Mouse (Mus musculus) liver, embryonic 13.5 days (tissue): Measurements from ENCODE around the gene Pnmal2. TPM values are rescaled to one million over a fixed set of nuclear protein-coding genes. Genes with fewer than 3 reads are reported as not detected.

ENCODE experiments used
- ATAC-seq: fragments of 200-750 bp; cut with Nextera tagmentation; 2 replicates; pipeline ENCODE4 v1.8.0; 2017; ENCODE audit warnings: low read depth, mild to moderate bottlenecking, moderate number of reproducible peaks, moderate library complexity
- DNase-seq: peaks from one replicate; pipeline ENCODE4 v3.0.0; 2022
- H3K27ac ChIP-seq: fragments of 300-500 bp; sonication (generic); 2 replicates; pipeline ENCODE4 v1.5.1; 2015; ENCODE audit warnings: moderate library complexity, mild to moderate bottlenecking, inconsistent platforms
- H3K27me3 ChIP-seq: fragments of 300-500 bp; sonication (generic); 2 replicates; pipeline ENCODE4 v1.6.1; 2015; ENCODE audit warnings: mild to moderate bottlenecking, inconsistent platforms
- H3K36me3 ChIP-seq: fragments of 300-500 bp; sonication (generic); 2 replicates; pipeline ENCODE4 v1.6.1; 2015; ENCODE audit warnings: mild to moderate bottlenecking, inconsistent platforms
- H3K4me1 ChIP-seq: fragments of 300-500 bp; sonication (generic); replicated peaks from 2 replicates; pipeline ENCODE4 v1.6.1; 2015; ENCODE audit warnings: inconsistent platforms
- H3K4me2 ChIP-seq: fragments of 300-500 bp; sonication (generic); 2 replicates; pipeline ENCODE4 v1.6.1; 2015; ENCODE audit warnings: inconsistent platforms, mild to moderate bottlenecking, moderate library complexity
- H3K4me3 ChIP-seq: fragments of 300-500 bp; sonication (generic); replicated peaks from 2 replicates; pipeline ENCODE4 v1.5.1; 2015; ENCODE audit warnings: mild to moderate bottlenecking, inconsistent platforms
- H3K9ac ChIP-seq: fragments of 300-500 bp; sonication (generic); 2 replicates; pipeline ENCODE4 v1.6.1; 2015; ENCODE audit warnings: mild to moderate bottlenecking, inconsistent platforms
- H3K9me3 ChIP-seq: fragments of 300-500 bp; sonication (generic); replicated peaks from 2 replicates; pipeline ENCODE4 v1.6.1; 2016; ENCODE audit warnings: inconsistent platforms
- WGBS: fragments of 180-500 bp; shearing (Covaris S2); methylation state at CpG from one replicate; pipeline ENCODE4 v1.1.7; 2015; ENCODE audit not compliant: insufficient replicate concordance; 5-methylcytosine and 5-hydroxymethylcytosine counted together
- polyA plus RNA-seq: library from polyadenylated mRNA; unstranded; fragments of >200 nt; fragmentation: Nextera tagmentation; extraction: Ambion mirVana; gene quantifications from 2 replicates; pipeline ENCODE4 v1.2.1, GENCODE M21; 2015

Gene Pnmal2
- polyA plus RNA-seq: 0.34 and 0.61 TPM in 2 replicates

DNA sequence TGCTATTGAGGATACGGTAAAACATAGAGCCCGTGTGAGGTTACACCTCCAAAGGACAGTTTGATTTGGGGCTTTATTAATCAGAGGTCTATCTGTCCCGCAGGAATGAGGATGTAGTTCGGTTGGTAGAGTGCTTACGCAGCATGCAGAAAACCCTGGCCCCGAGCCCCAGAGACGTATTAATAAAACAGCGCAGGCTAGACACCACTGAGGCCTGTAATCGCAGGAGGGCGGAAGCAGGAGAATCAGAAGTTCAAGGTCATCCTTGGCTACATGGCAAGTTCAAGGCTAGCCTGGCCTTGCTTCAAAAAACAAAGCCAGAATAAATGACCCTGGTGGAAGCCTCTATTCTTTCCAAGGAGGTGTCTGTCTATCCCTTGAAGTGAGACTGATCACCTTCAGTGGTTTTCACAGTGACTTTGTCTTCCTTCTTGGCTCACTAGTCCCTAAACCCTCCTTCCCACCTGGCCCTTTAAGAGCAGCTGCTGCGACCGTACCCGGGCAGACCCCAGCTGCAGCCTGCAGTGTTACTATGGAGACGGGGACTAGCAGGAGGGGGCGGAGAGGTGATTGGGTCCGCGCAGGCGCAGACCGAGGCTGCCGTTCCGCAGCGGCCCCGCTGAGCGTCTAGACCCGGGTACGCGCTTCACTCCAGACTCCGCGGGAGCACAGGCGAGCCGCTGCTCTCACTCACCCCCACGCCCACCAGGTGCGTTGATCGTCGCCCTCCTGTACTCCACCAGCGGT, at the start of gene Pnmal2:
Gene Pnmal2, plus strand, starts transcription at position 622 of the 747 bp plus-strand sequence.
- H3K27ac ChIP-seq: no peak within 1 kb of the TSS
- ATAC-seq (peak; percentile 34; the same call in 1 of the 2 replicates), DNase-seq (no peak)
- H3K4me2 ChIP-seq: peak within 1 kb of the TSS; percentile 65
- H3K36me3 ChIP-seq: no peaks in the 10 kb centered on the region
- peaks cover 88% of the 10 kb centered on the region for H3K27me3 ChIP-seq
- WGBS: 16% methylated on average over 36 of the region's 36 CpGs
- H3K9ac ChIP-seq: peak within 1 kb of the TSS; percentile 48; the same call in 1 of the 2 replicates
- no peaks in the 10 kb centered on the region for H3K9me3 ChIP-seq
- peaks cover 17% of the 10 kb centered on the region; the same call in 1 of the 2 replicates for H3K4me1 ChIP-seq
- peak within 1 kb of the TSS; percentile 54 for H3K4me3 ChIP-seq

DNA sequence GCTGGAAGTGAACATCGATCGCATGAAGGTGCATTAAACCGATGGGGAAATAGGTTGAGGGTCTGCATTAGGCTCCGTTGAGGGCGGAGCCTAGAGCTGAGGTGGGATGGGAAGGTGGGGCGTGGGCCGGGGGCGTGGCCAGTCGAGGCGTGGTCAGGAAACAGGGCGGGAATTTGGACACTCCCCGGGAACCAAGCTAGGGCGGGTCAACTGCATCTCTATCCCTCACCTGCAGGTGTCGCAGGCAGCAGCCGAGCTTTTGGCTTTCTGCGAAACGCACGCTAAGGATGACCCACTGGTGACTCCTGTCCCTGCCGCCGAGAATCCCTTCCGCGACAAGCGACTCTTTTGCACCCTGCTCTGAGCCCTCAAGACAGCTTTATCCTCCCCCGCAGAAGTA, 49.5 kb upstream of the Pnmal2 start:
- Histone ChIP-seq H3K27ac (no peak overlapping the region), H3K4me1 (peaks cover 27% of the 10 kb centered on the region), H3K4me2 (peak overlapping the region; percentile 45), H3K9ac (no peak overlapping the region), H3K4me3 (0 out of 2 replicates have a peak overlapping the region, but pooled peaks have one; percentile 4), H3K27me3 (peaks cover 62% of the 10 kb centered on the region), H3K36me3 (no peaks in the 10 kb centered on the region), H3K9me3 (no peaks in the 10 kb centered on the region)
- 2% methylated on average over 24 of the region's 24 CpGs for WGBS
- ATAC-seq: 0 out of 2 replicates have a peak, but pooled peaks have one; percentile 4
- no peak for DNase-seq

DNA sequence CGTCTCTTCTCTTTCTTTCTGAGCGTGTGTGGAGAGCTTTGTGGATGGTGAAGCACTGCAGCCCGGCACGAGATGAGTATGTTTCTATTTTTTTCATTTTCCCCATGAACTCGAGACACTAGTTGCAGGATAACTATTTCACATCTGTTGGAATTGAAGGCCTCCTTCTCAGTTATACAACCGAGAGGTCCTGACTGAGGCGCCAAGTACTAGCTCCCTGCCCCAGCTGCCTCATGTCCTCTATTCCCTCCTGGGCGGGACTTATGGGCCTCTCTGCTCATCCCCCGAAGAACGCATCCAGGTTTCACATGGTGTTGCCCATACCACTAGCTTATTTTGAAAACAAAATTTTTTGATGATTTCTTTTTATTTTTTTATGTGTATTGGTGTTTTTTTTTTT, 49.0 kb upstream of the Pnmal2 start:
- Histone ChIP-seq H3K36me3 (no peaks in the 10 kb centered on the region), H3K4me3 (no peak overlapping the region), H3K9me3 (no peaks in the 10 kb centered on the region), H3K4me1 (peaks cover 29% of the 10 kb centered on the region), H3K4me2 (peak overlapping the region; percentile 45), H3K27ac (no peak overlapping the region), H3K27me3 (peaks cover 59% of the 10 kb centered on the region), H3K9ac (no peak overlapping the region)
- DNase-seq: no peak
- WGBS: 30% methylated on average over 10 of the region's 10 CpGs
- ATAC-seq: no peak

DNA sequence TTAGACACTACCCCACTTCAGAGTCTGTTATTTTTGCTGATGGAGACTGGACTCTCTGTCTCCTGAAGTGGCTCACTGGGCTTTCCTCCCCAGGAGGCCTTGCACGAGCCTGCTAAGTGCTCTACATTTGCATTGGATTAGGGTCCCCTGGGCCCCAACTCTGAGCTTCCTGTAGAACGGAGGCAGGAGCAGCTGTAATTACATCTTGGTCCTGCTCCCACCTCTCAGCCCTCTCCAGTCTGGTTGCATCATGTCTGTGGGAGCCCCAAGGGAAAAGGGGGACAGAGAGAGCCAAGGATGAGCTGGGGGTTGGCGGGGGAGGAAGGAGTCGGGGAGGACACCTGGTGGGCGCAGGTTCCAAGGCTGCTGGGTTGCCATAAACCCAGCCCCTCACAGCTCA, 44.0 kb upstream of the Pnmal2 start:
- H3K36me3 ChIP-seq: no peaks in the 10 kb centered on the region
- no peak overlapping the region for H3K9ac ChIP-seq
- H3K4me3 ChIP-seq: no peak overlapping the region
- no peak overlapping the region for H3K4me2 ChIP-seq
- peaks cover 16% of the 10 kb centered on the region for H3K27me3 ChIP-seq
- H3K27ac ChIP-seq: no peak overlapping the region
- WGBS: 56% methylated on average over 5 of the region's 5 CpGs
- H3K4me1 ChIP-seq: peaks cover 30% of the 10 kb centered on the region
- no peaks in the 10 kb centered on the region for H3K9me3 ChIP-seq
- no peak for ATAC-seq
- DNase-seq: no peak

DNA sequence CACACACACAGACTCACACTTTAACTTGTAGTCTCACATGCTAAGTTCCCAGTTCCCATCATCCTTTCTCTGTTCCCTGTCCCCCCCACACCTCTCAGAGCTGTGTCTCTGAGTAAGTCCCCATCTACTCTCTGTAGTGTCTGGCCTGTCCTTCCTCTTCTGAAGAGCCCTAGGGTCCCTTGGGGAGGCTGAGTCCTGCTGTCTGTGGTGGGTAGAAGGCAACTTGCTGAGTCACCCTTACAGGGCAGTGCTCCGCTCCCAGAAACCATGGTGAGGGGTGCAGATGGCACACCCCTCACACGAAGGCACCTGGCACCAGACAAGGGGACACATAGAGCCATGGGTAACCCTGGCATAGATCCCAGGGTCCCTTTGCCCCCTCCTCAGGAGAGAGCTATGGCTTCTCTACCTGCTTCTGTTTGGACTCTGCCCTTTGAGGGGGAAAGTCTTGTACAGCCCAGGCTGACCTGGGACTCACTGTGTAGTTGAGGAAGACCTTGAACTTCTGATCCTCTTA, 41.0 kb upstream of the Pnmal2 start:
- no peak for DNase-seq
- H3K9me3 ChIP-seq: no peaks in the 10 kb centered on the region
- 27% methylated on average over 2 of the region's 2 CpGs for WGBS
- H3K36me3 ChIP-seq: no peaks in the 10 kb centered on the region
- H3K27ac ChIP-seq: no peak overlapping the region
- H3K4me3 ChIP-seq: no peak overlapping the region
- H3K9ac ChIP-seq: no peak overlapping the region
- no peak for ATAC-seq
- H3K4me2 ChIP-seq: no peak overlapping the region
- H3K27me3 ChIP-seq: peaks cover 31% of the 10 kb centered on the region
- peaks cover 54% of the 10 kb centered on the region for H3K4me1 ChIP-seq

DNA sequence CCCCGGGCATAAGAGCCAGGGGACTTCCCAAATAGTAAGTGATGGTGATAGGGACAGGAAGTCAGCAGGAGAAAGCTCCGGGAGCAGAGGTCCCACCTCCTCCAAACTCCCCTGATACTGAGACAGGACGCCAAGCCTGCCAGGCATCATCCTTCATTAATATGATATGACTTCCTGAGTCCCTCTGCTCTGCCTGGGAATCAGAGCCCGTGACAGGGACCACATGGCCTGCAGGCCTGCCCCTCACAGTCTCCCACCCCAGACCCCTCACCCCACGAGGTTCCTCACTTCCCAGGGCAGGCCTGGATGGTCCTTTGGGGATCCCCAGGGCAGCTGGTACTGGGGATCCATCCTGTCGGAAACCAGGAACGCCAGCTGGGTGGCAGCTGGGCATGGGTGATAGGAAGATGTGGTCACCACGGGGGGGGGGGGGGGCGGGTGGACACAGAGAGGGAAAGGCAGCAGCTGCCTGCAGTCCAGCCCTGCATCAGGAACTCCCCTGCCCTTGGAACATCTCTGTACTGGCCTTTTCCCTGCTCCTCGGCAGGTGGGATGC, 40.3 kb upstream of the Pnmal2 start:
- no peaks in the 10 kb centered on the region for H3K36me3 ChIP-seq
- WGBS: 31% methylated on average over 9 of the region's 10 CpGs
- H3K4me2 ChIP-seq: no peak overlapping the region
- H3K27ac ChIP-seq: no peak overlapping the region
- no peak overlapping the region for H3K4me3 ChIP-seq
- no peaks in the 10 kb centered on the region for H3K9me3 ChIP-seq
- peaks cover 37% of the 10 kb centered on the region for H3K27me3 ChIP-seq
- peaks cover 60% of the 10 kb centered on the region for H3K4me1 ChIP-seq
- DNase-seq (no peak), ATAC-seq (no peak)
- no peak overlapping the region for H3K9ac ChIP-seq

DNA sequence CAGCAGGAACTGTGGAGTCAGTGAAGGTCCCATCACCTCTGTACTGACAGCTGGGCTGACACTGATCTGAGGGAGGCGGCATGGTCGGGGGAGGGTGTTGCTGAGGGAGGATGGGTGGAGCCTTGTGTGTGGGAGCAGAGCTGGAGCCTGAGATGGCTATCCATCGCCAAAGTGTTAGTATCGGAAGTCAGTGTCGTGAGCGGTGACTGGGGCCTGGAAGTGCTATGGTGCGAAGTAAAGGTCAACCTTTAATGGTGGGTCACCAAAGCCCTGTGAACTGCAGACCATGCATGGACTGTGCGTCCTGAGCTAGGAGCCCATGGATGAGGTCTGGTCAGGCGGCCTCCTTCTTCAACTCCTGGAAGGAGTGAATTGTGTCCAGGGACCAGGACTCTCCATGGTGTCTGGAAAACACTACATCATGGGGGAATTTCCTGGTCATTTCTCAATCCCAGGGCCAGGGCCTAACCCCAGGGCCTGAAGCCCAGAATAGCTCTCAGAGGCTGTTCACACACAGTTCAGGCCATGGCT, 38.9 kb upstream of the Pnmal2 start:
- WGBS: 23% methylated on average over 9 of the region's 9 CpGs
- peaks cover 64% of the 10 kb centered on the region for H3K4me1 ChIP-seq
- ATAC-seq (peak; percentile 45; the same call in 1 of the 2 replicates), DNase-seq (no peak)
- H3K9me3 ChIP-seq: no peaks in the 10 kb centered on the region
- H3K27me3 ChIP-seq: peaks cover 38% of the 10 kb centered on the region
- H3K36me3 ChIP-seq: no peaks in the 10 kb centered on the region
- no peak overlapping the region for H3K9ac ChIP-seq
- H3K4me2 ChIP-seq: no peak overlapping the region
- H3K4me3 ChIP-seq: no peak overlapping the region
- H3K27ac ChIP-seq: no peak overlapping the region

DNA sequence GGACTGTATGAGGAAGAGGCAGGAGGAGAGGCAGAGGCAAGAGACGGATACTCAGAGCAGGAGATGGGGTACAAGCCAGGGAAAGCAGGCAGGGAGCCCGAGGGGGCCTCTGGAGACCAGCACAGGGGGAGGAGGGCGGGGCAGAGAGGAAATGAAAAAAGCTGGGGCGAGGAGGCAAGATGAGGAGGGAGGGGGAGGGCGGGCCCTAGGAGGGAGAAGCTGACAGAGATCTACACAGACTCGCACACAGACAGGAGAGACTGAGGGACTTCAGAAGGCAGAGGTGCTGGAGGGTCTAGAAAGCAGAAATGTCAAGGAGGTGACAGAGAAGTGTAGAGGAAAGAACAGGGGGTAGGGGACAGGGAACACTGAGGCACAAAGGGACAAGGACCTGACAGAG, 38.2 kb upstream of the Pnmal2 start, which contains the start of gene Ptgir:
Gene Ptgir, plus strand, starts transcription at position 210 of the 400 bp plus-strand sequence.
- Histone ChIP-seq H3K27me3 (peaks cover 35% of the 10 kb centered on the region), H3K9ac (no peak within 1 kb of the TSS), H3K9me3 (no peaks in the 10 kb centered on the region), H3K36me3 (no peaks in the 10 kb centered on the region), H3K4me3 (no peak within 1 kb of the TSS), H3K4me2 (0 out of 2 replicates have a peak within 1 kb of the TSS, but pooled peaks have one; percentile 8), H3K4me1 (peaks cover 63% of the 10 kb centered on the region), H3K27ac (no peak within 1 kb of the TSS)
- ATAC-seq: no peak
- 5% methylated on average over 6 of the region's 6 CpGs for WGBS
- DNase-seq: no peak

DNA sequence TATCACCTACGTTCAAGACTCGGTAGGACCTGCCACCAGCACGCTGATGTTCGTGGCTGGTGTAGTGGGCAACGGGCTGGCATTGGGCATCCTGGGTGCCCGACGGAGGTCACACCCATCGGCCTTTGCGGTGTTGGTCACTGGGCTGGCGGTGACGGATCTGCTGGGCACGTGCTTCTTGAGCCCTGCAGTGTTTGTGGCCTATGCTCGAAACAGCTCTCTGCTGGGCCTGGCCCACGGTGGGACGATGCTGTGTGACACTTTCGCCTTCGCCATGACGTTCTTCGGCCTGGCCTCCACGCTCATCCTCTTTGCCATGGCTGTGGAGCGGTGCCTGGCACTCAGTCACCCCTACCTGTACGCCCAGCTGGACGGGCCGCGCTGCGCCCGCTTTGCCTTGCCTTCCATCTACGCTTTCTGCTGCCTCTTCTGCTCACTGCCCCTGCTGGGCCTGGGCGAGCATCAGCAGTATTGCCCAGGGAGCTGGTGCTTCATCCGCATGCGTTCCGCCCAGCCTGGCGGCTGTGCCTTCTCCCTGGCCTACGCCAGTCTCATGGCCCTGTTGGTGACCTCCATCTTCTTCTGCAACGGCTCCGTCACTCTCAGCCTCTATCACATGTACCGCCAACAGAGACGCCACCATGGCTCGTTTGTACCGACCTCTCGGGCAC, 37.5 kb upstream of the Pnmal2 start:
- DNase-seq (no peak), ATAC-seq (no peak)
- H3K9ac ChIP-seq: no peak overlapping the region
- H3K4me2 ChIP-seq: 0 out of 2 replicates have a peak overlapping the region, but pooled peaks have one; percentile 8
- H3K4me3 ChIP-seq: no peak overlapping the region
- 81% methylated on average over 41 of the region's 41 CpGs for WGBS
- no peak overlapping the region for H3K27ac ChIP-seq
- H3K36me3 ChIP-seq: no peaks in the 10 kb centered on the region
- H3K9me3 ChIP-seq: no peaks in the 10 kb centered on the region
- peaks cover 60% of the 10 kb centered on the region for H3K4me1 ChIP-seq
- peaks cover 35% of the 10 kb centered on the region for H3K27me3 ChIP-seq

DNA sequence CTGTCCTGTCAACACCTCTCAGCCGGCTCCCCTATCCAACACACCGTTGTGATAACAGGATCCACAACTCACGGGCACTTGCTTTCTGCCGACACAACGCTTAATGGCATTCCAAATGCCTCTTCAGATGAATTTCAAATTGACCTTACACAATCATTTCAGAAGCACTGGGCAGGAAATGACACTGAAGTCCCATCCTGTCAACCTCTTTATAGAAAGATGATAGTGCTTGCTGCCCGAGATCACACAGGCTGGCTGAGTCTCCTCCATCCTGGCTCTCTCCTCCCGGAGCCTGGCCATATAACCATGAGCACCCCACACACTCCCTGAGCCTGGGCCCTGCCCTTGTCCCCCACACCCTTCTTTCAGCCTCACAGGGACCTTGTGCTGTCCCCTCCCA, 36.6 kb upstream of the Pnmal2 start:
- 39% methylated on average over 7 of the region's 7 CpGs for WGBS
- Histone ChIP-seq H3K4me3 (0 out of 2 replicates have a peak overlapping the region, but pooled peaks have one; percentile 12), H3K4me1 (peaks cover 58% of the 10 kb centered on the region)

DNA sequence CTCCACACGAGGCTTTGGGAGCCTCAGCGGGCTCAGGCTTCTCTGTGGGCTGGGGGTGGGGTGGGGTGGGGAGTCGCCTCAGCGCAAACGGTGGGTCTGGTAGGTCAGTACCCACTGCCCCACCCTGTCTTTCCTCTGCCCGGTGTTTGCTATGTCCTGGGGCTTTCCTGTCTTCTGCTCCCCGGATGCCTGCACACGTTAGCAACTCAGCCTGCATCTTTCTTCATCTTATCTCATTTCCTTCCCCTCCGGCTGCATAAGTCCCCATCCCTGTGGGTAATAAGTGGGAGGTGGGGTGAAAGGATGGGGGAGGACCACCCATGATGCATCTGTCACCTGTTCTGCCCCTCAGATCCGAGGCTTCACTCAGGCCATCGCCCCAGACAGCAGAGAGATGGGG, 36.1 kb upstream of the Pnmal2 start:
- H3K4me2 ChIP-seq: peak overlapping the region; percentile 21; the same call in 1 of the 2 replicates
- H3K9ac ChIP-seq: no peak overlapping the region
- ATAC-seq (no peak), DNase-seq (no peak)
- WGBS: 5% methylated on average over 11 of the region's 11 CpGs
- H3K27me3 ChIP-seq: peaks cover 35% of the 10 kb centered on the region
- H3K9me3 ChIP-seq: no peaks in the 10 kb centered on the region
- H3K4me1 ChIP-seq: peaks cover 58% of the 10 kb centered on the region
- no peak overlapping the region for H3K27ac ChIP-seq
- H3K36me3 ChIP-seq: no peaks in the 10 kb centered on the region
- H3K4me3 ChIP-seq: 0 out of 2 replicates have a peak overlapping the region, but pooled peaks have one; percentile 12

More for the DNA sequence above, 36.6 kb upstream of the Pnmal2 start:
- Histone ChIP-seq H3K27ac (no peak overlapping the region), H3K27me3 (peaks cover 35% of the 10 kb centered on the region), H3K9me3 (no peaks in the 10 kb centered on the region), H3K36me3 (no peaks in the 10 kb centered on the region), H3K4me2 (peak overlapping the region; percentile 21; the same call in 1 of the 2 replicates), H3K9ac (no peak overlapping the region)
- DNase-seq (no peak), ATAC-seq (no peak)
